Mouse (Mus musculus) lung, postnatal 0 days (tissue): ENCODE measurements around the gene Nol12.

Experiments
- CTCF ChIP-seq: IDR thresholded peaks from 2 replicates; pipeline ENCODE4 v1.5.1; 2016; ENCODE audit warnings: antibody characterized with exemption, mild to moderate bottlenecking
- EP300 ChIP-seq: IDR thresholded peaks from 2 replicates; pipeline ENCODE4 v1.6.1; 2016; ENCODE audit warnings: antibody characterized with exemption, mild to moderate bottlenecking, control low read depth

DNA sequence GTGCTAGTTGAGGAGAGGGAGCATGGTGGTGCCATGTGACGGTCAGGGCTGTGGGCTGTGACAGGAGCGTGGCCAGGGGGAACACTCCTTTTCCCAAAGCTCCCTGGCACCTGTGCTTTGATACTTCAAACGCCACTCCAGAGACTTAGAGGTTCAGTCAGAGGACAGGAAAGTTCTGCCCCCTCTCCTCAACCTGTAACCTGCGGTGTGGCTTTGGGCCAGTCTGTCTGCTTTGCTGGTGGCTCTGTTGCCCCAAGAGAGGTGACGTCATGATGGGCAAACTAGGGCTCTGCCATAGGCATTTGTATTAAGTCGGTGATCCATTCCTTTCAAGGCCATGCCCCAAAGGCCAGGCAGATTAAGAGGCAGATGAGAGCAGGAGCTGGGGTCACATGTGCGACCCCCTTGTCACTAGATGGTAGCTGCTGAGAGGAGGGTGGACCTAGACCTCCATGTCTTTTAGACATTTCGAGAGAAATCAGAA, 43.0 kb downstream of the Nol12 start:
- TF ChIP-seq CTCF (no peak), EP300 (no peak)
